Mouse (Mus musculus) adrenal gland, adult 18-20 months (tissue): ENCODE results near the gene Cdr2l. TPM values are rescaled to one million over a fixed set of nuclear protein-coding genes. Genes with fewer than 3 reads are reported as not detected.

Experiments used
- DNase-seq, 2 experiments: peaks; one replicate each; pipeline ENCODE4 v3.0.0; 2021 to 2022; ENCODE audit warnings: low spot score in 2 of 2
- total RNA-seq, 2 experiments: library from RNA; stranded (reverse); gene quantifications; 1 replicate in 1 of 2; 2 replicates in 1 of 2; pipeline ENCODE4 v1.2.3; 2021

Cdr2l gene
- total RNA-seq, 2 experiments from 2014 or later = 159 to 181 TPM

GRCm38 (mm10) chr11:115439326-115439725, 57.6 kb downstream of the Cdr2l start:
- no peak for DNase-seq

- no peak for DNase-seq
Observed at GRCm38 (mm10) chr11:115439906-115440595, 58.3 kb downstream of the Cdr2l start, which contains the start of gene Trim80. Gene Trim80 (plus strand): TSS chr11:115440545.

- no peak for DNase-seq
Observed at GRCm38 (mm10) chr11:115441417-115441816, 59.7 kb downstream of the Cdr2l start.

Other genes starting within 250 kb of the Cdr2l start
- gene Cd300lf, start 247.9 kb upstream of the Cdr2l start, total RNA-seq = 1 to 10 TPM; 1.3 to 2.5 TPM
- 10 to 100 TPM; 17.2 to 19.3 TPM for gene Slc9a3r1, start 218.6 kb upstream of the Cdr2l start, total RNA-seq
- gene Tmem104, start 194.4 kb upstream of the Cdr2l start, total RNA-seq = 10 to 100 TPM; 20.3 to 20.7 TPM
- 10 to 100 TPM; 26.2 to 27.6 TPM for gene Nat9, start 194.1 kb upstream of the Cdr2l start, total RNA-seq
- gene Grin2c, start 114.7 kb upstream of the Cdr2l start, total RNA-seq = 10 to 100 TPM in 1 of 2 experiments, 1 to 10 TPM in 1; 2.2 to 10.6 TPM
- 1,000 to 10,000 TPM; 1,063 to 1,343 TPM for gene Fdxr, start 104.9 kb upstream of the Cdr2l start, total RNA-seq
- gene Fads6, start 84.3 kb upstream of the Cdr2l start, total RNA-seq = 10 to 100 TPM; 43.9 to 59.6 TPM
- gene Otop2, start 74.8 kb upstream of the Cdr2l start, total RNA-seq = not detected
- gene Ush1g, start 59.9 kb upstream of the Cdr2l start, total RNA-seq = under 1 TPM; 0.36 to 0.74 TPM
- gene Otop3, start 47.2 kb upstream of the Cdr2l start, total RNA-seq = not detected
- 10 to 100 TPM; 31.4 to 65.8 TPM for gene Hid1, start 14.2 kb upstream of the Cdr2l start, total RNA-seq
- 100 to 1,000 TPM; 133 to 137 TPM for gene Mrpl58, start 21.8 kb downstream of the Cdr2l start, total RNA-seq
- gene Atp5h, start 38.0 kb downstream of the Cdr2l start, total RNA-seq = 100 to 1,000 TPM; 595 to 747 TPM
- gene Kctd2, start 38.2 kb downstream of the Cdr2l start, total RNA-seq = 10 to 100 TPM; 44.1 to 71.4 TPM
- under 1 TPM; 0.20 to 0.61 TPM for gene Trim80, start 58.6 kb downstream of the Cdr2l start, total RNA-seq
- gene Slc16a5, start 80.6 kb downstream of the Cdr2l start, total RNA-seq = not detected
- 10 to 100 TPM in 1 of 2 experiments, 1 to 10 TPM in 1; 7.9 to 11.1 TPM for gene Armc7, start 93.8 kb downstream of the Cdr2l start, total RNA-seq
- gene Nt5c, start 109.9 kb downstream of the Cdr2l start, total RNA-seq = 100 to 1,000 TPM in 1 of 2 experiments, 10 to 100 TPM in 1; 68.7 to 154 TPM
- gene Jpt1, start 132.5 kb downstream of the Cdr2l start, total RNA-seq = 10 to 100 TPM; 81.3 to 86.5 TPM
- 100 to 1,000 TPM; 219 to 240 TPM for gene Sumo2, start 154.4 kb downstream of the Cdr2l start, total RNA-seq
- gene Nup85, start 182.5 kb downstream of the Cdr2l start, total RNA-seq = 10 to 100 TPM; 33.2 to 43.0 TPM
- 100 to 1,000 TPM; 105 to 107 TPM for gene Mrps7, start 222.0 kb downstream of the Cdr2l start, total RNA-seq
- 10 to 100 TPM; 25.6 to 27.0 TPM for gene Gga3, start 222.1 kb downstream of the Cdr2l start, total RNA-seq
- 100 to 1,000 TPM in 1 of 2 experiments, 10 to 100 TPM in 1; 85.4 to 145 TPM for gene Mif4gd, start 231.1 kb downstream of the Cdr2l start, total RNA-seq
- gene Slc25a19, start 246.4 kb downstream of the Cdr2l start, total RNA-seq = 100 to 1,000 TPM; 108 to 204 TPM